ENCODE assay signal across 8 mouse cellular contexts in the genomic region with DNA sequence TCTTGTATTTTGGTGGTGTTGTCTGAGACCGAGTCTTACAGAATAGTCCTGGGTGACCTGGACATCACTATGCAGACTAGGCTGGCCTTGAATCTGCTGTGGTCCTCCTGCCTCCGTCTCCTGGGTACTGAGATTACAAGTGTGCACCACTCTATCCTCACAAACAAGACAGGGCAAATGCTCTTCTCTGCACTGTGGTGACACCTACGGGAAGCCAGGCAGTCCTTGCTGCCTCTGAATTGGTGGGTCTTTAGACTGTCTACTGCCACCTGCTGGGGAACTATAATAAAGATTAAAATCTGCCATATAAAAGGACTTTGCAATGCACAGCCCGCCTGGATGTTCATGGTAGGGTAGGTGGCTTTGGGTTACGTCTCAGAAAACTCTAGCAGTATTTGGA. TPM values are rescaled to one million over a fixed set of nuclear protein-coding genes. Genes with fewer than 3 reads are reported as not detected.
DNase-seq lines count a peak whose midpoint lies in the region; ATAC-seq and TF ChIP-seq lines count a peak whose summit lies in the region.

No protein-coding gene starts in this region.

- H3K9me3 ChIP-seq in forebrain, embryonic 15.5 days: no peaks in the 10 kb centered on the region
- H3K9me3 ChIP-seq in limb, embryonic 14.5 days (ENCODE audit: control insufficient read depth, low read length): no peaks in the 10 kb centered on the region
- no peaks in the 10 kb centered on the region for H3K9me3 ChIP-seq in midbrain, embryonic 14.5 days (ENCODE audit: control insufficient read depth, low read length)

- TF ChIP-seq POLR2A in limb, embryonic 14.5 days (IDR thresholded peaks at IDR 0.05; ENCODE audit: borderline replicate concordance, extremely low read depth, insufficient read depth, insufficient read length): no peak

- H3K36me3 ChIP-seq in forebrain, embryonic 15.5 days: no peaks in the 10 kb centered on the region
- H3K36me3 ChIP-seq in limb, embryonic 14.5 days (ENCODE audit: control insufficient read depth, insufficient read depth, low read length): no peaks in the 10 kb centered on the region
- H3K36me3 ChIP-seq in midbrain, embryonic 14.5 days (ENCODE audit: control insufficient read depth, insufficient read depth, low read length): 0 out of 2 replicates have a peak, but pooled peaks cover 7% of the 10 kb centered on the region
- no peaks in the 10 kb centered on the region for H3K36me3 ChIP-seq in splenic B cell, adult 2 months (ENCODE audit: control insufficient read depth, insufficient read depth, low read length, poor library complexity, severe bottlenecking)

- H3K27ac ChIP-seq in forebrain, embryonic 15.5 days (replicated peaks): no peak overlapping the region
- H3K27ac ChIP-seq in limb, embryonic 14.5 days (replicated peaks; ENCODE audit: low read depth, low read length): no peak overlapping the region
- H3K27ac ChIP-seq in midbrain, embryonic 14.5 days (replicated peaks; ENCODE audit: low read depth, low read length): peak overlapping the region; percentile 14; the same call in 1 of the 2 replicates

- peak; percentile 75 for DNase-seq in right cerebral cortex, adult 18-20 months
- no peak for DNase-seq in right cerebral cortex, postnatal 25 days
- DNase-seq in kidney, adult 18-20 months: peak; percentile 41
- peak; percentile 93 for DNase-seq in limb, embryonic 14.5 days (ENCODE audit: low spot score)
- DNase-seq in midbrain, embryonic 14.5 days: peak; percentile 95
- DNase-seq in splenic B cell, adult 2 months (ENCODE audit: low read depth, low spot score): peak; percentile 89

- 33% methylated on average over 5 of the region's 5 CpGs for whole genome bisulfite sequencing in forebrain, embryonic 15.5 days
- WGBS in limb, embryonic 14.5 days: 34% methylated on average over 5 of the region's 5 CpGs
- 37% methylated on average over 5 of the region's 5 CpGs for WGBS in midbrain, embryonic 14.5 days

- peak; percentile 83 for ATAC-seq in cerebellum, adult (ENCODE audit: insufficient number of reproducible peaks, low FRiP score, low TSS enrichment)
- ATAC-seq in forebrain, embryonic 15.5 days (replicated peaks): peak; percentile 69
- peak; percentile 41 for ATAC-seq in limb, embryonic 14.5 days (ENCODE audit: low FRiP score, low read depth)
- peak; percentile 44; the same call in 1 of the 2 replicates for ATAC-seq in midbrain, embryonic 14.5 days (ENCODE audit: low FRiP score, low TSS enrichment)

- H3K4me3 ChIP-seq in forebrain, embryonic 15.5 days: no peak overlapping the region
- no peak overlapping the region for H3K4me3 ChIP-seq in limb, embryonic 14.5 days (replicated peaks; ENCODE audit: low read length)
- H3K4me3 ChIP-seq in midbrain, embryonic 14.5 days (replicated peaks; ENCODE audit: low read depth, low read length): no peak overlapping the region

- peaks cover 7% of the 10 kb centered on the region for H3K4me1 ChIP-seq in forebrain, embryonic 15.5 days
- H3K4me1 ChIP-seq in limb, embryonic 14.5 days (ENCODE audit: control insufficient read depth, insufficient read depth, low read length): peaks cover 6% of the 10 kb centered on the region
- peaks cover 7% of the 10 kb centered on the region for H3K4me1 ChIP-seq in midbrain, embryonic 14.5 days (ENCODE audit: control insufficient read depth, insufficient read depth, low read length)

- H3K27me3 ChIP-seq in forebrain, embryonic 15.5 days: no peaks in the 10 kb centered on the region
- no peaks in the 10 kb centered on the region for H3K27me3 ChIP-seq in limb, embryonic 14.5 days (ENCODE audit: control insufficient read depth, insufficient read depth, low read length)
- no peaks in the 10 kb centered on the region for H3K27me3 ChIP-seq in midbrain, embryonic 14.5 days (ENCODE audit: control insufficient read depth, insufficient read depth, low read length)
- H3K27me3 ChIP-seq in splenic B cell, adult 2 months (ENCODE audit: control insufficient read depth, insufficient read depth, low read length, poor library complexity, severe bottlenecking): no peaks in the 10 kb centered on the region

- H3K4me2 ChIP-seq in forebrain, embryonic 15.5 days (replicated peaks): no peak overlapping the region
- no peak overlapping the region for H3K4me2 ChIP-seq in limb, embryonic 14.5 days (replicated peaks; ENCODE audit: low read depth, low read length, severe bottlenecking)
- no peak overlapping the region for H3K4me2 ChIP-seq in midbrain, embryonic 14.5 days (ENCODE audit: low read length)

- H3K9ac ChIP-seq in forebrain, embryonic 15.5 days (replicated peaks): no peak overlapping the region
- no peak overlapping the region for H3K9ac ChIP-seq in limb, embryonic 14.5 days (ENCODE audit: low read depth, low read length, severe bottlenecking)
- no peak overlapping the region for H3K9ac ChIP-seq in midbrain, embryonic 14.5 days (replicated peaks; ENCODE audit: low read length)

RNA-seq across cellular contexts. Expression of gene Plcg2, which starts 32.8 kb away (rescaled TPM):
- polyA plus RNA-seq in forebrain, embryonic 15.5 days (2015; fragmentation: Nextera tagmentation; extraction: Ambion mirVana): 0.86 and 0.89 TPM in 2 replicates
- 3.6 and 3.8 TPM in 2 replicates for polyA plus RNA-seq in limb, embryonic 14.5 days (2012; rRNA removed)
- polyA plus RNA-seq in limb, embryonic 14.5 days (2014; fragmentation: Nextera tagmentation; extraction: Ambion mirVana): 3.2 and 5.6 TPM in 2 replicates
- polyA plus RNA-seq in midbrain, embryonic 14.5 days (2014; fragmentation: Nextera tagmentation; extraction: Ambion mirVana): 0.62 and 1.2 TPM in 2 replicates
